Mouse (Mus musculus) heart, postnatal 0 days (tissue): ENCODE measurements at regions not wholly inside any gene's neighbourhood (a gene's known extent, or its start where the extent isn't known, plus 50 kb on each side); places are given as distances from the start of the nearest gene placed in this dataset.

Source experiments
- CTCF ChIP-seq: IDR thresholded peaks from 2 replicates; pipeline ENCODE4 v1.5.1; 2016; ENCODE audit warnings: antibody characterized with exemption, control low read depth, low read depth
- EP300 ChIP-seq: IDR thresholded peaks from 2 replicates; pipeline ENCODE4 v1.6.1; 2016; ENCODE audit warnings: antibody characterized with exemption, low read depth

DNA sequence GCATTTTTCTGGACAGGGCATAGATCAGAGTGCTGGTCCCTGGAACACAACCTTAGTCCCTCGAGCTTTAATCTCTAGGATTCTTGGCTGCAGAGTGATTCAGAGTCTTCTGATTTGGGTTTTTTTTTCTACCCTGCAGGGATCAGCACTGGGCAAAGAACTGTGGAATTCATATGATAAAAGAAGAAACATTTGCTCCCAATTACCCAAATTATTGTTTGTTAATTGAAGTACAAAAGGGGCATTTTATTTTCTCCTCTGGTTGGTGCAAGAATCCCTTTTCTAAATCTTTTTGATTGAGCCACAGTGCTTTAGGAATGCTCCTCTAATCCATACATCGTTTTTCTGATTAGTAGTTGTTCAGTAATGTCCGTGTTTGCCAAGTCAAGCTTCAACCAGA is 219.7 kb upstream of the Irx3 start:
- TF ChIP-seq CTCF (no peak), EP300 (no peak)
